Mouse (Mus musculus) ES-Bruce4 (cell line): Measurements from ENCODE around the gene Acin1. TPM values are rescaled to one million over a fixed set of nuclear protein-coding genes. Genes with fewer than 3 reads are reported as not detected.

ENCODE experiments used
- H3K27ac ChIP-seq: 2 replicates; pipeline ENCODE4 v1.5.1; 2012; ENCODE audit warnings: low read length, inconsistent platforms; ENCODE audit not compliant: insufficient read depth
- H3K27me3 ChIP-seq: 2 replicates; pipeline ENCODE4 v1.6.1; 2012; ENCODE audit warnings: mild to moderate bottlenecking, low read length, inconsistent platforms; ENCODE audit not compliant: control insufficient read depth, poor library complexity, insufficient read depth, severe bottlenecking
- H3K36me3 ChIP-seq: 2 replicates; pipeline ENCODE4 v1.6.1; 2012; ENCODE audit warnings: inconsistent platforms, mild to moderate bottlenecking, low read length, moderate library complexity; ENCODE audit not compliant: control insufficient read depth, poor library complexity, insufficient read depth, severe bottlenecking
- H3K4me1 ChIP-seq: one replicate; pipeline ENCODE4 v1.8.1; 2011; ENCODE audit warnings: low read length; ENCODE audit not compliant: control insufficient read depth, insufficient read depth
- H3K4me3 ChIP-seq: 2 replicates; pipeline ENCODE4 v1.5.1; 2011; ENCODE audit warnings: low read depth, mild to moderate bottlenecking, low read length
- H3K9ac ChIP-seq: 2 replicates; pipeline ENCODE4 v1.6.1; 2012; ENCODE audit warnings: low read depth, mild to moderate bottlenecking, inconsistent platforms; ENCODE audit not compliant: poor library complexity, severe bottlenecking
- H3K9me3 ChIP-seq: replicated peaks from 2 replicates; pipeline ENCODE4 v1.6.1; 2012; ENCODE audit warnings: mild to moderate bottlenecking, low read length, inconsistent platforms; ENCODE audit not compliant: control insufficient read depth, poor library complexity, insufficient read depth, severe bottlenecking
- CTCF ChIP-seq: IDR thresholded peaks from one replicate; pipeline ENCODE4 v1.8.1; 2011; ENCODE audit warnings: low read depth, low read length
- EP300 ChIP-seq: IDR thresholded peaks from 2 replicates; pipeline ENCODE4 v1.6.1; 2011; ENCODE audit warnings: low read depth, low read length; ENCODE audit not compliant: insufficient read depth
- POLR2A ChIP-seq: IDR thresholded peaks from one replicate; pipeline ENCODE4 v1.8.1; 2011; ENCODE audit warnings: low read length; ENCODE audit not compliant: insufficient read depth
- polyA plus RNA-seq: library from polyadenylated mRNA; stranded (reverse); fragments of >200 nt; gene quantifications from 2 replicates; pipeline ENCODE4 v1.2.4, GENCODE M21; 2011; ENCODE audit warnings: low read depth; ENCODE audit not compliant: missing spikeins, insufficient read depth, insufficient read length

The Acin1 gene
- polyA plus RNA-seq, 1 experiment: 299 TPM

GRCm38 (mm10) chr14:54714617-54715081, 27.9 kb upstream of the Acin1 start:
- H3K4me1 ChIP-seq: no peaks in the 10 kb centered on the region
- H3K9me3 ChIP-seq: no peaks in the 10 kb centered on the region
- TF ChIP-seq POLR2A (no peak), CTCF (no peak), EP300 (no peak)
- no peak overlapping the region for H3K27ac ChIP-seq
- peak overlapping the region; percentile 1; the same call in 1 of the 2 replicates for H3K9ac ChIP-seq
- no peaks in the 10 kb centered on the region for H3K27me3 ChIP-seq
- H3K4me3 ChIP-seq: peak overlapping the region; percentile 13
- no peaks in the 10 kb centered on the region for H3K36me3 ChIP-seq

- H3K27me3 ChIP-seq: no peaks in the 10 kb centered on the region
- no peak overlapping the region for H3K27ac ChIP-seq
- H3K9ac ChIP-seq: no peak overlapping the region
- TF ChIP-seq CTCF: no peak
- TF ChIP-seq EP300: no peak
- no peak for TF ChIP-seq POLR2A
- 0 out of 2 replicates have a peak overlapping the region, but pooled peaks have one; percentile 30 for H3K4me3 ChIP-seq
- no peaks in the 10 kb centered on the region for H3K36me3 ChIP-seq
- H3K9me3 ChIP-seq: no peaks in the 10 kb centered on the region
- no peaks in the 10 kb centered on the region for H3K4me1 ChIP-seq
These were observed 27.4 kb upstream of the Acin1 start for GRCm38 (mm10) chr14:54714121-54714520.

- no peak overlapping the region for H3K27ac ChIP-seq
- no peak overlapping the region for H3K9ac ChIP-seq
- no peaks in the 10 kb centered on the region for H3K27me3 ChIP-seq
- no peaks in the 10 kb centered on the region for H3K36me3 ChIP-seq
- no peak for TF ChIP-seq POLR2A
- no peak for TF ChIP-seq EP300
- no peak overlapping the region for H3K4me3 ChIP-seq
- H3K9me3 ChIP-seq: no peaks in the 10 kb centered on the region
- H3K4me1 ChIP-seq: no peaks in the 10 kb centered on the region
These were observed 26.1 kb upstream of the Acin1 start for GRCm38 (mm10) chr14:54712861-54713260.

GRCm38 (mm10) chr14:54712074-54712473, 25.3 kb upstream of the Acin1 start, which contains the start of gene Cebpe:
Gene Cebpe, minus strand, starts transcription at chr14:54712174.
- Histone ChIP-seq H3K36me3 (no peaks in the 10 kb centered on the region), H3K9me3 (no peaks in the 10 kb centered on the region), H3K27ac (no peak within 1 kb of the TSS), H3K4me1 (no peaks in the 10 kb centered on the region), H3K27me3 (no peaks in the 10 kb centered on the region), H3K9ac (peak within 1 kb of the TSS; percentile 8; the same call in 1 of the 2 replicates), H3K4me3 (peak within 1 kb of the TSS; percentile 11)
- TF ChIP-seq EP300 (no peak), CTCF (no peak), POLR2A (no peak)

DNA sequence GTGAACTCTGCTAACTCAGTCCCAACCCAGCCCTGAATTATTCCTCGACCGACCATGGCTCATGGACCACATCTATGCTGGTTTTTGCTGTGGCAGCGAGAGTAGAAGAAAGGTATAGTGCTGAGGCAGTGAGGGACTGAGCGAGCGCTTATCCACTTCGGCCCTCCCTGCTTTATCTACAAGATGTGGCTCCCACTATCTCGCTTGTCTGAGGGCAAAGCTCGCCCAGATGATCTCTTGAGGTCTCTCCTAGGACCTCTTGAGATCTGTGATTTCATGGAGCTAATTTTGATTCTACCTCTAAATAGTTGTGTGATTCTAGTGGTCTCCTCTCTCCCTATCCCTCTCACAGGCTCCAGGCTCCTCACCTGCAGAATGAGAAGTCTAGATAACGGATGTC, 22.3 kb upstream of the Acin1 start:
- no peak overlapping the region for H3K27ac ChIP-seq
- H3K27me3 ChIP-seq: no peaks in the 10 kb centered on the region
- no peaks in the 10 kb centered on the region for H3K4me1 ChIP-seq
- H3K9ac ChIP-seq: no peak overlapping the region
- no peaks in the 10 kb centered on the region for H3K9me3 ChIP-seq
- no peaks in the 10 kb centered on the region for H3K36me3 ChIP-seq
- TF ChIP-seq CTCF (no peak), POLR2A (no peak), EP300 (no peak)
- H3K4me3 ChIP-seq: no peak overlapping the region

GRCm38 (mm10) chr14:54706589-54707320, 20.0 kb upstream of the Acin1 start:
- Histone ChIP-seq H3K9ac (no peak overlapping the region), H3K27me3 (no peaks in the 10 kb centered on the region), H3K27ac (no peak overlapping the region), H3K9me3 (no peaks in the 10 kb centered on the region), H3K4me3 (no peak overlapping the region), H3K36me3 (no peaks in the 10 kb centered on the region), H3K4me1 (no peaks in the 10 kb centered on the region)
- no peak for TF ChIP-seq CTCF
- no peak for TF ChIP-seq POLR2A
- no peak for TF ChIP-seq EP300
